Mouse (Mus musculus) yolk sac, embryonic 10.5 days (tissue): Measurements from ENCODE around the gene Olfr843.

ENCODE experiments used
- DNase-seq: peaks from one replicate; pipeline ENCODE4 v3.0.0-alpha.2; 2017; ENCODE audit warnings: low spot score

Gene Olfr843

DNA sequence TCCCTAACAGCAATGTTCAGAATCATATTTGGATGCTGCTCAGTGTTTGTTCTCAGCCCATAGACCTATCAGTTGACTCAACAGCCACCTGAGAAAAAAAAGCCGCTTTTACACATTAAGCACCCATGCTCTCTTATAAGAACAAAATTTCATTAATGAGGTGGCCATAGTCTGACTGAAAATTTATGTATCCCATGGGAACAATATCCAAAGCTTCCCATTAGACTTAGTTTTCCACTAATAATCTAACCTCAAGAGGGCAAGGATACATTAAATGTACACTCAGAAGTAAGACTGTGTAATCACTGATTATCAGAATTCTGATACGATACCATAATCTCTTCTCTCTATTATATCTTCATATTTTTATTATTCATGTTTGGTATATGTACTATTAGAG, at the start of gene Olfr843:
Gene Olfr843 (minus strand): TSS at position 101 of the 400 bp plus-strand sequence.
- no peak for DNase-seq
